Mouse (Mus musculus): Measurements from ENCODE around the gene Fam186b. TPM values are rescaled to one million over a fixed set of nuclear protein-coding genes. Genes with fewer than 3 reads are reported as not detected.

Gene Fam186b
- polyA plus RNA-seq, 1 experiment, result 0.06 TPM

DNA sequence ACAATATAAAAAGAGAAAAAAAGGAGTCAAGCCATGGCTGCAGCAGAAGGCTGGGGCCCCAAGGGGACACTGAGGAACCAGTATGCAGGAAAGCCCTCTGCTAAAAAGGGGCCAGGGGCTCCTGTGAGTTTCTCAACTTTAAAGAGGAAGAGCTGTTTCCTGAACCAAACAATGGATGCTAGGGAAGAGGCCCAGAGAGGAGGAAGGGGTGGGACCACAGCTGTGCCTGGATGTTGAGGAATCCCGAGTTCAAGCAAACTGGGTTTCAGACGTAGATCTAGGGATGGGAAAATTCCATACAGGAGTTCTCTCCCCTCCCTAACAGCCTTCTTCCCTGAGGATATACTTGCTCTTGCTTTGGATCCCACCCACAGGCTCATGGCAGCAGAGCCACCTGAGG lies 30.7 kb upstream of the Fam186b start:
- Histone ChIP-seq H3K36me3 (ENCODE audit: control insufficient read depth, insufficient read depth) (peaks cover 85% of the 10 kb centered on the region), H3ac (ENCODE audit: control insufficient read depth, insufficient read length) (no peak overlapping the region), H3K79me2 (ENCODE audit: control insufficient read depth, insufficient read depth) (no peaks in the 10 kb centered on the region), H3K27me3 (ENCODE audit: control insufficient read depth, insufficient read depth, insufficient read length) (no peaks in the 10 kb centered on the region), H3K4me2 (ENCODE audit: low read depth) (no peak overlapping the region), H3K4me3 (no peak overlapping the region)
- no peak for TF ChIP-seq TCF3 (IDR thresholded peaks at IDR 0.05; ENCODE audit: insufficient read length, low read depth)
- TF ChIP-seq TCF12 (IDR thresholded peaks at IDR 0.05; ENCODE audit: insufficient read depth, poor library complexity, severe bottlenecking), result no peak
- no peak for TF ChIP-seq E2F4 (IDR thresholded peaks at IDR 0.05; ENCODE audit: insufficient read depth)
- no peak for TF ChIP-seq MAX (IDR thresholded peaks at IDR 0.05; ENCODE audit: low read depth)

DNA sequence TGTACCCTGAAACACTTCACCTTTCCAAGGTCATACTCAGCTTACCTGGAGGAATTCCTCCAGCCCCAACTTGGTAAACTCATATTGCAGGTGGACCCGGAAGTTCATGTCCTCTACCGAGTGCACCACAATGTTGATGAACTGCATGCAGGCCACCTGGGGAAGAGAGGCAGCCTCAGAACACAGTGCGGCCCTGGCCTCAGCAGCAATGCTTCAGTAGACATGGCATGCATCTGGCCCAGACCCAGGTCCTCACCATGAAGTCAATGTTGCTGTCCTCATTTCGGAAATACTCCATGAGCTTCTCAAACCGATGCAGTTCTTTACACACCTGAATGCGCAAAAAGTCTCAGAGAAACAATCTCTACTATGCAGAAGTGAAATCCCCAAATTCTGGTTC lies 29.9 kb upstream of the Fam186b start:
- no peaks in the 10 kb centered on the region for H3K79me2 ChIP-seq (ENCODE audit: control insufficient read depth, insufficient read depth)
- TF ChIP-seq SRF (IDR thresholded peaks at IDR 0.05; ENCODE audit: control insufficient read depth, insufficient read length, low read depth) (no peak), TCF3 (IDR thresholded peaks at IDR 0.05; ENCODE audit: insufficient read length, low read depth) (no peak), MYOG (IDR thresholded peaks at IDR 0.05; ENCODE audit: control insufficient read depth in 1 of 3, insufficient read depth in 1 of 3, insufficient read length in 2 of 3, low read depth in 2 of 3) (no peak), MAX (IDR thresholded peaks at IDR 0.05; ENCODE audit: low read depth) (no peak), CEBPB (IDR thresholded peaks at IDR 0.05; ENCODE audit: insufficient read depth, poor library complexity, severe bottlenecking) (no peak), TCF12 (IDR thresholded peaks at IDR 0.05; ENCODE audit: insufficient read depth, poor library complexity, severe bottlenecking) (no peak), POLR2A (IDR thresholded peaks at IDR 0.05; ENCODE audit: insufficient read length, low read depth) (no peak), E2F4 (IDR thresholded peaks at IDR 0.05; ENCODE audit: insufficient read depth) (no peak)
- no peak overlapping the region for H3ac ChIP-seq (ENCODE audit: control insufficient read depth, insufficient read length)
- H3K27me3 ChIP-seq (ENCODE audit: control insufficient read depth, insufficient read depth, insufficient read length), result no peaks in the 10 kb centered on the region
- H3K4me3 ChIP-seq, result no peak overlapping the region
- peaks cover 83% of the 10 kb centered on the region for H3K36me3 ChIP-seq (ENCODE audit: control insufficient read depth, insufficient read depth)
- H3K4me2 ChIP-seq (ENCODE audit: low read depth), result no peak overlapping the region

DNA sequence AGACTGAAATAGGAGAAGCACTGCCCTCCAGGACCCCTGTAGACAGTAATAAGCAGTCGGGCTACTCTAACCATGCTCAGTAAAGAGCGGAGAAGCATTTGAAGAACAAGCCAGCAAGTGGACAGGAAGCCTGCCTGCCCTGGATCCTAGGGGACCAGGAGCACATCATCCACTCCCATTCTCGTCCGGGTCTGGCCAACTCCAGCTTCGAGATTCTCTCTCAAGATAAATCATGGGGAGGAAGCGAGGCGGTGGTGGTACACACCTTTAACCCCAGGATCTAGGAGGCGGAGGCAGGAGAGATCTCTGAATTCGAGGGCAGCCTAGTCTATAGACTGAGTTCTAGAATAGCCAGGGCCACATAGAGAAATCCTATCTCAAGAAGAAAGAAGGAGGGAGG lies 28.5 kb upstream of the Fam186b start:
- Histone ChIP-seq H3K27me3 (ENCODE audit: control insufficient read depth, insufficient read depth, insufficient read length) (no peaks in the 10 kb centered on the region), H3K79me2 (ENCODE audit: control insufficient read depth, insufficient read depth) (no peaks in the 10 kb centered on the region), H3ac (ENCODE audit: control insufficient read depth, insufficient read length) (no peak overlapping the region), H3K4me2 (ENCODE audit: low read depth) (no peak overlapping the region), H3K4me3 (no peak overlapping the region), H3K36me3 (ENCODE audit: control insufficient read depth, insufficient read depth) (peaks cover 92% of the 10 kb centered on the region)
- TF ChIP-seq SRF (IDR thresholded peaks at IDR 0.05; ENCODE audit: control insufficient read depth, insufficient read length, low read depth) (no peak), MAX (IDR thresholded peaks at IDR 0.05; ENCODE audit: low read depth) (no peak), MYOD1 (IDR thresholded peaks at IDR 0.05; ENCODE audit: control insufficient read depth in 1 of 3, insufficient read length in 2 of 3, low read depth in 2 of 3) (no peak), CEBPB (IDR thresholded peaks at IDR 0.05; ENCODE audit: insufficient read depth, poor library complexity, severe bottlenecking) (no peak), REST (IDR thresholded peaks at IDR 0.05; ENCODE audit: insufficient read depth, insufficient read length) (no peak)

DNA sequence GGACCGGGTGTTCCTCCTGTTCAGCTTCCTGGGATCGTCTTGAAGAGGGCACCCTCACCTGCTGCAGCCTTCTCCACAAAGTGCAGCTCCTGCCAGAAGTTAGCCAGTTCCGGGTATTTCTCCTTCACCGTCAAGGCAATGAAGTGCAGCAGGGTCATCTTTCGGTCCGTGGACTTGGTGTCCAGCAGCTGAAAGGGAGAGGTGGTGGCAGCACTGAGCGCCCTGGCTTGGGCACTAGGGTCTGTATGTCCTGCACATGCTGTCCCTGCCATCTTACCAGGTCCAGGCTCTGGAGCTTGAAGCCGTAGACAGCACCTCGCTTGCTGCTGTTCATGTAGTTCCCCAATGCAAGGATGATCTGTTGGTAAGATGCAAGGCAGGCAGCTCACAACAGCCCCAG lies 25.3 kb upstream of the Fam186b start:
- Histone ChIP-seq H3K4me3 (no peak overlapping the region), H3K27me3 (ENCODE audit: control insufficient read depth, insufficient read depth, insufficient read length) (no peaks in the 10 kb centered on the region), H3K36me3 (ENCODE audit: control insufficient read depth, insufficient read depth) (peaks cover 87% of the 10 kb centered on the region), H3K79me2 (ENCODE audit: control insufficient read depth, insufficient read depth) (no peaks in the 10 kb centered on the region), H3K4me2 (ENCODE audit: low read depth) (no peak overlapping the region), H3ac (ENCODE audit: control insufficient read depth, insufficient read length) (no peak overlapping the region)
- TF ChIP-seq POLR2AphosphoS2 (IDR thresholded peaks at IDR 0.05; ENCODE audit: insufficient read length, low read depth) (peak; percentile 41), MYOG (IDR thresholded peaks at IDR 0.05; ENCODE audit: control insufficient read depth in 1 of 3, insufficient read depth in 1 of 3, insufficient read length in 2 of 3, low read depth in 2 of 3) (no peak)

DNA sequence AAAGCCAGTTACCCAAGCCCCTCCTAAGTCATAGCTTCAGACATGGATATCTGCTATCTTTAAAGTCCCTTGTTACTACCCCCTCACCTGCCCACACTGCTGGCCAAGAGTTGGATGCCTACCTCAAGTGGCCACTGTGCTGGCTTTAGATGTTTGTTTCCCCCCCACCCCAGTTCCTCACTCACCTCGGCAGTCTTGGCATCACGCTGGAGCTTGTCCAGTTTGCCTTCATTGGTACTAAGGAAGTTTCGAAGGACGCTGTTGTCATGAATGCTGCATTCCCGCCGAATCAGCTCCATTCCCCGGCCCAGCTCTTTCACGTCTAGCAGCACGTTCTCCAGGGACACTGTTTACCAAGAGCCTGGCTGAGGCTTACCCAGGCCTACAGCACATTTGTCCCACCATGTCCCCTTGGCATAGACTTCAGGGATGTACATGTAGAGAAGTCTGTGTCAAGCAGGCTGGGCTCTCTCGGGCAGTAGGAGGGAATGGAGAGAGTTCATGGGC lies 24.5 kb upstream of the Fam186b start:
- Histone ChIP-seq H3K79me2 (ENCODE audit: control insufficient read depth, insufficient read depth) (no peaks in the 10 kb centered on the region), H3K4me2 (ENCODE audit: low read depth) (no peak overlapping the region), H3K36me3 (ENCODE audit: control insufficient read depth, insufficient read depth) (peaks cover 84% of the 10 kb centered on the region), H3ac (ENCODE audit: control insufficient read depth, insufficient read length) (no peak overlapping the region), H3K4me3 (no peak overlapping the region), H3K27me3 (ENCODE audit: control insufficient read depth, insufficient read depth, insufficient read length) (no peaks in the 10 kb centered on the region)
- TF ChIP-seq E2F4 (IDR thresholded peaks at IDR 0.05; ENCODE audit: insufficient read depth), result no peak
- TF ChIP-seq POLR2AphosphoS2 (IDR thresholded peaks at IDR 0.05; ENCODE audit: insufficient read length, low read depth), result no peak
- no peak for TF ChIP-seq USF1 (IDR thresholded peaks at IDR 0.05; ENCODE audit: low read depth)

DNA sequence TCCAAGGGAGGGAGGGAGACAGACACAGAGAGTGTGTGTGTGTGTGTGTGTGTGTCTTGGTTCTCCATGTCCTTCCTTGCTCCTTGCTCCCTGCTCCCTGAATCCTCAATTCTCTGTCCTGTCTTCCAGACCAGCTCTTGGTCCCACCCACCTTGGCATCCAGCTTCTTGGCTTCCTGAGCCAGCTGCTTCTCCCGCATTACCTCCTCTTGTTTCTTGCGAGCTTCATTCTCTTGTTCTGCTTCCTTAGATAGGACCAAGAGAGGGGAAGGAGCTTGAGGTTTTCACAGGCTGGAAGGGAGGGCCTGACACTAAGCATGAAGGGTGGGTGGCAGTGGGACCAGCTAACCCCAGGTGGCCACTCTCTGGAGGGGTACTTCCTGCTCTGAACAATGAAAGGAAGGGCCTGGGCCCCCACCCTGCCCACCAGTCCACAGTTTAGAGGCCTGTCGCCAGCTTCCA lies 23.8 kb upstream of the Fam186b start:
- peaks cover 81% of the 10 kb centered on the region for H3K36me3 ChIP-seq (ENCODE audit: control insufficient read depth, insufficient read depth)
- H3K4me3 ChIP-seq, result no peak overlapping the region
- no peak overlapping the region for H3ac ChIP-seq (ENCODE audit: control insufficient read depth, insufficient read length)
- H3K79me2 ChIP-seq (ENCODE audit: control insufficient read depth, insufficient read depth), result no peaks in the 10 kb centered on the region
- TF ChIP-seq POLR2A (IDR thresholded peaks at IDR 0.05; ENCODE audit: insufficient read length, low read depth) (no peak), USF1 (IDR thresholded peaks at IDR 0.05; ENCODE audit: low read depth) (no peak), TCF3 (IDR thresholded peaks at IDR 0.05; ENCODE audit: insufficient read length, low read depth) (no peak), E2F4 (IDR thresholded peaks at IDR 0.05; ENCODE audit: insufficient read depth) (no peak), MAX (IDR thresholded peaks at IDR 0.05; ENCODE audit: low read depth) (no peak), CEBPB (IDR thresholded peaks at IDR 0.05; ENCODE audit: insufficient read depth, poor library complexity, severe bottlenecking) (no peak), REST (IDR thresholded peaks at IDR 0.05; ENCODE audit: insufficient read depth, insufficient read length) (no peak), POLR2AphosphoS2 (IDR thresholded peaks at IDR 0.05; ENCODE audit: insufficient read length, low read depth) (no peak), TCF12 (IDR thresholded peaks at IDR 0.05; ENCODE audit: insufficient read depth, poor library complexity, severe bottlenecking) (no peak), MYOG (IDR thresholded peaks at IDR 0.05; ENCODE audit: control insufficient read depth in 1 of 3, insufficient read depth in 1 of 3, insufficient read length in 2 of 3, low read depth in 2 of 3) (no peak), MYOD1 (IDR thresholded peaks at IDR 0.05; ENCODE audit: control insufficient read depth in 1 of 3, insufficient read length in 2 of 3, low read depth in 2 of 3) (no peak), SRF (IDR thresholded peaks at IDR 0.05; ENCODE audit: control insufficient read depth, insufficient read length, low read depth) (no peak)
- no peaks in the 10 kb centered on the region for H3K27me3 ChIP-seq (ENCODE audit: control insufficient read depth, insufficient read depth, insufficient read length)
- no peak overlapping the region for H3K4me2 ChIP-seq (ENCODE audit: low read depth)
